Mouse (Mus musculus): ENCODE results near the gene Jund. TPM values are rescaled to one million over a fixed set of nuclear protein-coding genes. Genes with fewer than 3 reads are reported as not detected.

The Jund gene
- polyA plus RNA-seq, 1 experiment from 2014 or later, result 79.8 TPM

DNA sequence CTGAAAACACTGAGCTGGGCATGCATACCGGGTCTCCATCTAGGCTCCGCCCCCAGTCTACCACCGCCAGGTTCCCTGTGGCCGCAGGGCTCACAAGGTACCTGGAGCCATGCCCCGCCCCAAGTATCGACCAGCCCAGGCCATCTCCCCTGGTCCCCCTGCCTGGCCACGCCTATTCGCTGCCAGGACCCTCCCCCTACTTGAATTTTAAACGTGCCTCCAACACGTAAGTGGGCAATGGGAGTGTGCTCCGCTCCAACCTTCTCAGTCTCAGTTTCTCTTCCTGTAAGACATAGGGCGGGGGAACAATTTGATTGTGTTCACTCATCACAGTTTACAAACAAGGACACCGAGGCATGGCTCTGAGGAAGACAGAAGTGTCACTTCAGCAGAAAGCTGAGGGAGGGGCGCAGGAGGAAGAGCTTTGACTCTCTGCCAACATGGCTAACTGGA is 38.5 kb upstream of the Jund start, which contains the start of gene Pgpep1:
TSS of gene Pgpep1 (minus strand) at position 116 of the 453 bp plus-strand sequence.
- H3K27me3 ChIP-seq, result no peaks in the 10 kb centered on the region
- H3K4me1 ChIP-seq (replicated peaks), result peaks cover 27% of the 10 kb centered on the region
- peak within 1 kb of the TSS; percentile 90 for H3K9ac ChIP-seq
- peak within 1 kb of the TSS; percentile 83 for H3K4me3 ChIP-seq
- peak within 1 kb of the TSS; percentile 96 for H3K4me2 ChIP-seq
- H3K36me3 ChIP-seq, result peaks cover 15% of the 10 kb centered on the region
- ATAC-seq (replicated peaks; ENCODE audit: insufficient number of reproducible peaks, insufficient read depth, low FRiP score, low read depth), result peak; percentile 34
- WGBS, result 2% methylated on average over 14 of the region's 14 CpGs
- no peaks in the 10 kb centered on the region for H3K9me3 ChIP-seq (replicated peaks)
- peak within 1 kb of the TSS; percentile 88 for H3K27ac ChIP-seq

DNA sequence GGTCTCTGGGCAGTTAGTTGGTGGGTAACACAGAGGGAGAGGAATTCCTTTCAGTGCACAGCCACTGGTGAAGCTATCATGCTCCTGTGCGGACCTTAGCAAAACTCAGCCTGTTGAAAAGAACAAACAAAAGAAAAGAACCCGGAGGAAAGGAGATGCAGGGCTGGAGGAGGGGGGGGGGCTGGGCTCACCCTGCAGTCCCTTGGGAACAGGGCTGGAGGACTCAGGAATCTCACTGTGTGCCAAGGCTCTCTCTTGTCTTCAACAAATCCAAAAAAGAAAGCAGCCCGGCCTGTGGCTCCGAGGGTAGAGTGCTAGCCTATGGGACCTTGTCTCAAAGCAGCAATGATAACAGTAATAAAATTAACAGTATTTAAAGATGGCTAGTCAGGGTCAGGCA is 35.1 kb upstream of the Jund start:
- Histone ChIP-seq H3K36me3 (no peaks in the 10 kb centered on the region), H3K9ac (no peak overlapping the region), H3K4me3 (no peak overlapping the region), H3K4me2 (no peak overlapping the region), H3K9me3 (replicated peaks) (no peaks in the 10 kb centered on the region), H3K27ac (no peak overlapping the region), H3K27me3 (no peaks in the 10 kb centered on the region), H3K4me1 (replicated peaks) (peaks cover 16% of the 10 kb centered on the region)
- ATAC-seq (replicated peaks; ENCODE audit: insufficient number of reproducible peaks, insufficient read depth, low FRiP score, low read depth), result no peak
- WGBS, result 43% methylated on average over 4 of the region's 4 CpGs

DNA sequence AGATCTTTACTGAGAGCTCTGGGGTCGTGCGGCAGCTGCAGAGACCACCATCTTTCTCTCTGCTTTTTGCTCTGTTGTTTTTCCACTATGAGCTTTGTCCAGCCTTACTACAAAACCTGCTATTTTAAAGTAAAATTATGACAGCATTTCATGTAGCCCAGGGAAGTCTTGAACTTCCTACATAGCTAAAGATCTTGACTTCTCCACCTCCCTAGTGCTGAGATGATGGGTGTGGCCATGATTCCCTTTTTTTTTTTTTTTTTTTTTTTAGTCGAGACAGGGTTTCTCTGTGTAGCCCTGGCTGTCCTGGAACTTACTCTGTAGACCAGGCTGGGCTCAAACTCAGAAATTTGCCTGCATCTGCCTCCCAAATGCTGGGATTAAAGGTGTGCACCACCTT is 34.1 kb upstream of the Jund start:
- no peak overlapping the region for H3K4me3 ChIP-seq
- no peak overlapping the region for H3K4me2 ChIP-seq
- no peak for ATAC-seq (replicated peaks; ENCODE audit: insufficient number of reproducible peaks, insufficient read depth, low FRiP score, low read depth)
- H3K9ac ChIP-seq, result no peak overlapping the region
- no peaks in the 10 kb centered on the region for H3K27me3 ChIP-seq
- no peak overlapping the region for H3K27ac ChIP-seq
- H3K9me3 ChIP-seq (replicated peaks), result no peaks in the 10 kb centered on the region
- no peaks in the 10 kb centered on the region for H3K36me3 ChIP-seq
- H3K4me1 ChIP-seq (replicated peaks), result peaks cover 12% of the 10 kb centered on the region
- 76% methylated on average over 3 of the region's 3 CpGs for WGBS

DNA sequence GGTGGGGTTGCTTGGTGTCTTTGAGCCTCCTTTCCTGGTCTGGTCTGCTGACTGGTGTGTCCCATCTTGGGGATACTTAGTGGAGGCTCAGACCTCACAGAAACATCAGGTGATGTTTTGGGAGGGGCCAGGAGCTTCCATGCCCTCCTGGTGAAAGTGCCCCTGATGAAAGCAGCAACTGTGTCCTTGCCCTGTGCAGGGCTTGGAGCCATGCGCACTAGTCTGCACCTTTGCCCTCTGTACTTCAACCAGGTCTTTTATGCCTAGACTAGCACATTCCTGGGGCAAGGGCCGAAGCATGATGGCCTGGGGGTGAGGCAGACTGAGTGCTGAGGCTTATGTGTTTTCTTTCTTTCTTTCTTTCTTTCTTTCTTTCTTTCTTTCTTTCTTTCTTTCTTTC is 33.1 kb upstream of the Jund start:
- H3K4me1 ChIP-seq (replicated peaks), result peaks cover 3% of the 10 kb centered on the region
- no peaks in the 10 kb centered on the region for H3K27me3 ChIP-seq
- WGBS, result 71% methylated on average over 2 of the region's 2 CpGs
- no peak overlapping the region for H3K4me3 ChIP-seq
- no peaks in the 10 kb centered on the region for H3K9me3 ChIP-seq (replicated peaks)
- H3K9ac ChIP-seq, result no peak overlapping the region
- no peaks in the 10 kb centered on the region for H3K36me3 ChIP-seq
- H3K27ac ChIP-seq, result no peak overlapping the region
- H3K4me2 ChIP-seq, result no peak overlapping the region
- ATAC-seq (replicated peaks; ENCODE audit: insufficient number of reproducible peaks, insufficient read depth, low FRiP score, low read depth), result no peak

DNA sequence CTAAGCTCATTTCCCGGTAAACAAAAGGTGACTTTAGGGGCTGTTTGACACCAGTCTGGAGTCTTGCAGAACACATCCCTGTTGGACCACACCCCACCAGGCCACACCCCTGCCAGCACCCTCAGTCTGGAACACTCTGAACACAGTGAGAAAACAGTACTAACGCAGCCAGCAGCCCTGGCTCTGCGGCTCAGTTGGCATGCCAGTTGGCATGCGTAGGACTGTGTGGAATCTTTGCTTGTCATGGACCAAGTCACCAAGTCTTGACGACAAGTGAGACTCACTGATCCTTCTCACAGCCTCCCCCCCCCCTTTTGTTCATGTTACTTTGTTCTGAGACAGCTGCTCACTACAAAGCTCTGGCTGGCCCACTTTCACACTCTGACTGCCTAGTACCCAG is 31.7 kb upstream of the Jund start:
- H3K4me1 ChIP-seq (replicated peaks), result peaks cover 3% of the 10 kb centered on the region; the same call in 1 of the 2 replicates
- WGBS, result 58% methylated on average over 5 of the region's 5 CpGs
- no peaks in the 10 kb centered on the region for H3K36me3 ChIP-seq
- H3K4me3 ChIP-seq, result no peak overlapping the region
- H3K9me3 ChIP-seq (replicated peaks), result no peaks in the 10 kb centered on the region
- no peak overlapping the region for H3K27ac ChIP-seq
- no peak for ATAC-seq (replicated peaks; ENCODE audit: insufficient number of reproducible peaks, insufficient read depth, low FRiP score, low read depth)
- no peak overlapping the region for H3K4me2 ChIP-seq
- H3K27me3 ChIP-seq, result no peaks in the 10 kb centered on the region
- no peak overlapping the region for H3K9ac ChIP-seq

DNA sequence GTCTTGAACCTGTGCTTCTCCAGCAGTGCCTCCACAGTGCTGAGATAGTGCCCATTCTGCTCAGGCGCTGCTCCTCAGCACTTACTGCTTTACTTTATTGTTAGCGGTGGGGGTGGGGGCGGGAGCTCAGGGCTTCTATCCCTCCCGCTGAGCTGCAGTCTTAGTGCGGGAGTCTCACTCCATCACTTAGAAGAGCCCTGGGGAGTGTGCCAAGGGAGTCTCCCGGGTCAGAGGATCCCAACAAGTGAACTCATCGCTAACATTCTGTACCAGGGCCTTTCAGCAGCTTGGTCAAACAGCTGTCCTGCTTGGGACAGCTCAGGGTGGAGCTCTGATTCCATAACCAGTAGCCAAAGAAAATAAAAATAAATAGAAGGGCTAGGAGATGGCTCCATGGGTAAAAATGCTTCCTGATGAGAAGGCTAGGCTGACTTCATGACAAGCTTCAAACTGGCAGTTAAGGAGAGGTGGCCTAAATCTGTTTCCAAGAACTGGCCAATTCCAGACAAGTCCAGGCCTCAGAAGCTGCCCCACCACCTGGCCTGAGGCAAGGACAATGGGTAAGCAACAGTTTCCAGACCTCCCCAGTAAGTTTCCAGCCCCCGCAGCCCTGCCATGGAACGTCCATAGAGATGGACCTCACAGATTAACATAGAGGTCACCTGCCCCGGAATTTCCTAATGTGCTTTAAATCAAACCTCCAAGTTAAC is 27.0 kb upstream of the Jund start:
- Histone ChIP-seq H3K4me2 (no peak overlapping the region), H3K4me3 (no peak overlapping the region), H3K9me3 (replicated peaks) (no peaks in the 10 kb centered on the region), H3K4me1 (replicated peaks) (peaks cover 28% of the 10 kb centered on the region), H3K27me3 (no peaks in the 10 kb centered on the region), H3K9ac (no peak overlapping the region), H3K27ac (peak overlapping the region; percentile 78; the same call in 1 of the 2 replicates), H3K36me3 (no peaks in the 10 kb centered on the region)
- no peak for ATAC-seq (replicated peaks; ENCODE audit: insufficient number of reproducible peaks, insufficient read depth, low FRiP score, low read depth)
- 59% methylated on average over 10 of the region's 10 CpGs for WGBS

DNA sequence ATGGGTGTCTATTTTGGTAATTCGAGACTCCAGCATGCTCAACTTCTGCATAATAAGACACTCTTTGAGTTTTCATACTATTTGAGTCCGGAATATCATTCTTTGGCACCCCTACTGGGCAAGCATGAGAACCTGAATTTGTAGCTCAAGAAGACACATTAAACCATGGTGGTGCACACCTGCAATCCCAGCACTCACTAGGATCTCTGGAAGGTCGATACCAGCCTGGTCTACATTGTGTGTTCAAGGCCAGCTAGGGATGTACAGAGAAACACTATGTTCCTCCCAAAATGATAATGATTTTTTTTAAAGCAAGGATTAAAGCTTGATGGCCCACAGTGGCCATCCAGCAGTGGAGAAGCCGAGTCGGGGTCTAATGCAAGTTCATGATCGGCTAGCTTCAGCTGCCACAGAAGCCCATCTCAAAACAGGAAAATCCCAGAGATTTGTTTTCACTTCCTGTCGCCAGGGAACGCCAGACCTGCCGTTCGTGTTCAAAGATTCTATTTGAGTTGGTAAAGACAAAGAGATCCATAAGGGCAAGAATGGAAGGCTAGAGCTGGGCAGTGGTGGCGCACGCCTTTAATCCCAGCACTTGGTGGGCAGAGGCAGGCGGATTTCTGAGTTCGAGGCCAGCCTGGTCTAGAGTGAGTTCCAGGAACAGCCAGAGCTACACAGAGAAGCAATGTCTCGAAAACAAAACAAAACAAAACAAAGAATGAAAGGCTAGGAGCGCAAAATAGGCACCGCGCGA is 26.2 kb upstream of the Jund start:
- 38% methylated on average over 19 of the region's 19 CpGs for WGBS
- peak overlapping the region; percentile 78 for H3K27ac ChIP-seq
- H3K27me3 ChIP-seq, result no peaks in the 10 kb centered on the region
- peak overlapping the region; percentile 63 for H3K4me2 ChIP-seq
- H3K4me1 ChIP-seq (replicated peaks), result peaks cover 25% of the 10 kb centered on the region
- H3K36me3 ChIP-seq, result no peaks in the 10 kb centered on the region
- H3K9me3 ChIP-seq (replicated peaks), result no peaks in the 10 kb centered on the region
- ATAC-seq (replicated peaks; ENCODE audit: insufficient number of reproducible peaks, insufficient read depth, low FRiP score, low read depth), result no peak
- peak overlapping the region; percentile 46 for H3K9ac ChIP-seq
- H3K4me3 ChIP-seq, result peak overlapping the region; percentile 79

DNA sequence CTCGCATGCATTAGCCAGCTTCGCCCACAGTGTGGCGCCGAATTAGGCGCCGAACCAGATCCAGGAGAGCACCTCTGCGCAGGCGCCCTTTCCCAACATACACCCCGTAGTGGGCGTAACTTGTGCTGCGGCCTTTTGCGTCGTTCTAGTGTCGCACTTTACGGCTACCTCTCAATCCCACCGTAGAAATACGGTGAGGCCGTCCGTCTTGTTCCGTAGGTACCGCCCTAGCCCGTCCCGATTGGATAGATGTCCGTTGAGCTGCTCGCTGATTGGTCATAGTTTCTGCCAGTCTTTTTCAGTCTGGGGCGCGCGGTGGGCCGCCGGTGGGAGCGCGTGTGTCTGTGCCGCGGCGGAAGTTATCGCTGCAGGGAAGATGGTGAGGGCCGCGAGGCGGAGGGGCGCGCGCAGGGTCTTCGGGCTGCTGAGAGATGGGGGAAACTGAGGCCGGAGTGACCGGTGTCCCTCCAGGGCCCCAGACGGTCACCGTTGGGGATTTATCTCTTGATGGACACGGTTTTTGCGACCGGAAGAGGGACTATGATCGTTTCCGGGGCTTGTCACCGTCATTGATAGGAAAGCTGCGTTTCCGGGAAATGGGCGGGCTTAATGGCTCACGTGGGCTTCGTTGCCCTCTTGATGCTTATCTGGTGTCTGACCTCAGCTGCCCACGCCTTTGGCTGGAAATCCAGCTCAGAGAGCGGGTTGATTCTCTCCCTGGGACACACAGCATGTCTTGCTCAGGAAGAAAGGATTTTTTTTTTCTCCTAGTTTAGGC is 25.5 kb upstream of the Jund start, which contains the start of gene Lsm4:
TSS of gene Lsm4 (plus strand) at position 170 of the 778 bp plus-strand sequence.
- peak within 1 kb of the TSS; percentile 96 for H3K27ac ChIP-seq
- H3K36me3 ChIP-seq, result peaks cover 5% of the 10 kb centered on the region
- WGBS, result under 1% methylated on average over 60 of the region's 60 CpGs
- peak within 1 kb of the TSS; percentile 78 for H3K4me2 ChIP-seq
- no peaks in the 10 kb centered on the region for H3K9me3 ChIP-seq (replicated peaks)
- peak; percentile 97 for ATAC-seq (replicated peaks; ENCODE audit: insufficient number of reproducible peaks, insufficient read depth, low FRiP score, low read depth)
- peak within 1 kb of the TSS; percentile 79 for H3K4me3 ChIP-seq
- peaks cover 25% of the 10 kb centered on the region for H3K4me1 ChIP-seq (replicated peaks)
- no peaks in the 10 kb centered on the region for H3K27me3 ChIP-seq
- peak within 1 kb of the TSS; percentile 66 for H3K9ac ChIP-seq

DNA sequence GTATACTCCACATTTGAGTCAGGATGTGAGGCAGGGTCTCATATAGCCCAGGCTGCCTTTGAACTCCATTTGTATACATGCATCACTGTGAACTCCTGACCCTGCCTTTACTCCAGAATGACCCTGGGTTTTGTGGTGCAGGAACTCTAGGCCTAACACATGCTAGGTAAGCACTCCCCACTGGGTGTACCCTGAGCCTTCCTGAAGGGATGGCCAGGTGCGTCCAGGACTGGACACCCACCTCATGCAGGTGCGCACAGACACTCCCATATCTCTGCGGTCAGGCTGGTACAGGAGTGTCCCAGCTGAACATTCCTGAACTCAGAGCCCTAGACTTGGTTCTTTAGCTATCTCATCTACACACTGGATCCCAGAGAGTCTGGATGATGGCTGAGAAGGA is 24.6 kb upstream of the Jund start:
- 84% methylated on average over 3 of the region's 3 CpGs for WGBS
- no peaks in the 10 kb centered on the region for H3K9me3 ChIP-seq (replicated peaks)
- H3K27ac ChIP-seq, result peak overlapping the region; percentile 96
- H3K36me3 ChIP-seq, result peaks cover 14% of the 10 kb centered on the region
- no peak for ATAC-seq (replicated peaks; ENCODE audit: insufficient number of reproducible peaks, insufficient read depth, low FRiP score, low read depth)
- H3K9ac ChIP-seq, result peak overlapping the region; percentile 66
- peaks cover 28% of the 10 kb centered on the region for H3K4me1 ChIP-seq (replicated peaks)
- H3K4me3 ChIP-seq, result peak overlapping the region; percentile 79
- no peaks in the 10 kb centered on the region for H3K27me3 ChIP-seq
- peak overlapping the region; percentile 78 for H3K4me2 ChIP-seq

DNA sequence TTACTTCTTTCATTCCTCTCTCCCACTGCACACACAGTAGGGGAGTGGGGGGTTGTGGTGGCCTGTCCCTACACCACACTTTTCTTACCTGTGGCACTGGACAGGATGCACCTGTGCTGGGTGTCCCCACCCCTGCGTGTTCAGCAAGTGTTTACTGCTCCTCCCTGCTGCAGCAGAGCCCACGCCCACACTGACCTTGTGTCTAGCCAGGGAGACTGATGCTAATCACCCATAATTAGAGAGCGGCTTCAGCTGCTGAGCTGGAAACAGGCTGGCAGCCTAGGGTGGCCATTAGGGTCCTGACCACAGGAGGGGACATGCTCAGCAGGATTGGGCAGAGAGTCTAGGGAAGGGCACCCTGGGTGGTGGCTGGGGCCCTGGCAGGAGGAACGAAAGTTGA is 24.0 kb upstream of the Jund start:
- no peak for ATAC-seq (replicated peaks; ENCODE audit: insufficient number of reproducible peaks, insufficient read depth, low FRiP score, low read depth)
- Histone ChIP-seq H3K27ac (peak overlapping the region; percentile 96; the same call in 1 of the 2 replicates), H3K4me1 (replicated peaks) (peaks cover 33% of the 10 kb centered on the region), H3K36me3 (peaks cover 18% of the 10 kb centered on the region), H3K9me3 (replicated peaks) (no peaks in the 10 kb centered on the region), H3K4me2 (no peak overlapping the region), H3K9ac (peak overlapping the region; percentile 66), H3K4me3 (no peak overlapping the region), H3K27me3 (no peaks in the 10 kb centered on the region)
- 78% methylated on average over 4 of the region's 4 CpGs for WGBS

DNA sequence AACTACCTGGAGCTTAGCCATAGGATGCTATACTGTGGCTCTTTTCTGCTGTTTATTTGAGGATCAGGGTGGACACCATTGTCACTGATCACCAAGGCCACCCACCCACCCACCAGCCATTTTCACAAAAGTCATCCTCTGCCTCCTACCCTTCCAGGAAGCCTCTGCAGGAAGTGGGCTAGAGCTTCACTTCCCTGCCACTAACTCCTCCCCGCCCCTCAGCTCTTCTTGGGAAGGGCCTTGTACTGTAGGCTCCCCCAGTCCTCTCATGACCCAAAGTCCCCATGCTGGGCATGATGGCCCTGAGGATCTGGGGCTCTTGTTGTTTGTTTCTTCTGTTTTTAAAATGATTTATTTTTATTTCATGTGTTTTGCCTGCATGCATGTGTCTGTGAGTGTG is 23.4 kb upstream of the Jund start:
- peaks cover 33% of the 10 kb centered on the region for H3K4me1 ChIP-seq (replicated peaks)
- H3K9me3 ChIP-seq (replicated peaks), result no peaks in the 10 kb centered on the region
- WGBS, result 90% methylated on average over 1 of the region's 1 CpGs
- H3K4me3 ChIP-seq, result no peak overlapping the region
- H3K36me3 ChIP-seq, result peaks cover 18% of the 10 kb centered on the region
- peak overlapping the region; percentile 96; the same call in 1 of the 2 replicates for H3K27ac ChIP-seq
- no peak overlapping the region for H3K9ac ChIP-seq
- H3K4me2 ChIP-seq, result no peak overlapping the region
- H3K27me3 ChIP-seq, result no peaks in the 10 kb centered on the region
- no peak for ATAC-seq (replicated peaks; ENCODE audit: insufficient number of reproducible peaks, insufficient read depth, low FRiP score, low read depth)
